Mouse (Mus musculus): ENCODE measurements around the gene Sec24d.

DNA sequence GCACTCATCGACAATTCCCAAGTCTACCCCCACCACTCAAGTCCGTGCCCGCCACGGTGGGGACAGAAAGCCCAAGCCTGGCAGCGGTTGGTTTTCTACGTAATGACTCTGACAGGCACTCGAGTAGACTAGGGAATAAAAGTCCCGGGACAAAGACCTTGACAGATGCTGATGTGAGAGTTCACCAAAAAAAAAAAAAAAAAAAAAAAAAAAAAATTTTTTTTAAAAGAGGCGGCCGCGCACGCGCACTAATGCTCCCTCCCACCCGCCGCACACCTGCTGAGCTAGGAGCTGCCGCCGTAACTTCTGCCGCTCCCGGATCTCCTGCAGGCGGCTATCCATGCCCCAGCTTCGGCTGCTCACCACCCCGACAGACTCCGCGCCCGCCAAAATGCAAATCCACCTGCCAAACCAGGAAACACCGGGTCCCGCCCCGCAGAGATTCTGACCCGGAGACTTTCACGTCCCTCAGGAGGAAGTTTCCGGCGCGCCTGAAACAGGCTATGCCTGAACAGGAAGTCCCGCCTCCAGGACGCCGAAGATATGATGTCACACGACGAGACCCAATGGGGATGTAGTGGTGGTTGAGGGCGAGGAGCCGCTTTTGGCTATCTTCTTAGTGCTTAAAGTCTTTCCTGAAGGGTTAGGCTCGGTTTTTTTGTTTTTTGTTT, 118.4 kb downstream of the Sec24d start, which contains the start of gene Mettl14:
- TF ChIP-seq CTCF (IDR thresholded peaks at IDR 0.05; ENCODE audit: low read depth) = no peak
- TF ChIP-seq EP300 (IDR thresholded peaks at IDR 0.05; ENCODE audit: low read depth) = no peak
